Mouse (Mus musculus) lung, adult 2 months (tissue): ENCODE measurements around the gene Tmppe.
"Not testable (repeated sequence)": the region's sequence is repeated elsewhere in the genome, so short reads cannot be mapped to it uniquely, and the experiment has no call there.

ENCODE experiments used
- CTCF ChIP-seq: fragments of 200-500 bp; IDR thresholded peaks from 2 replicates; pipeline ENCODE4 v1.5.1; 2011; ENCODE audit warnings: mild to moderate bottlenecking, low read length, control low read depth; ENCODE audit not compliant: insufficient read depth
- POLR2A ChIP-seq: fragments of 200-500 bp; IDR thresholded peaks from 2 replicates; pipeline ENCODE4 v1.6.1; 2011; ENCODE audit warnings: low read depth, mild to moderate bottlenecking, control low read depth, low read length, borderline replicate concordance; ENCODE audit errors: extremely low read depth

GRCm38 (mm10) chr9:114371717-114372116 lies 29.2 kb upstream of the Tmppe start:
- TF ChIP-seq CTCF, POLR2A: not testable (repeated sequence)
